Mouse (Mus musculus): ENCODE data around the gene Vps18. TPM values are rescaled to one million over a fixed set of nuclear protein-coding genes. Genes with fewer than 3 reads are reported as not detected.

The Vps18 gene
- total RNA-seq, 2 experiments from 2014 or later, result 34.0 to 34.3 TPM

- no peak for DNase-seq (ENCODE audit: low spot score in 2 of 2)
Measured at GRCm38 (mm10) chr2:119289014-119289416, 475 bp downstream of the Vps18 start.

DNA sequence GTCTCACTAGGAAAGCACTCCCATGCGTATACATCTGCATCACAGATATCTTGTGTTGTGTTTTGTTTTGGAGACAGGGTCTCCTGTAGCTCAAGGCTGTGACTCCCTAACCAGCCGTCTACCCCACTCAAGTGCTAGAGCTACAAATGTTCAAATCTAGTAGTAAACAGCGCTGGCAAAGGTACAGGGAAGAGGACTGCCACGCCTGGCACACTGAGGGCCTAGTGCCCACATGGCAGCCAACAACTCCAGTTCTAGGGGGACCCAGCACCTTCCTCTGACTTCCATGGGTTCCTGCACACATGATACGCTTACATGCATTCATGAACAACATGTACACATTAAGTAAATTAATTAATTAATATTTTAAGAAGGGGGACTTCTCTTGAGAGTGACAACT is 3.7 kb downstream of the Vps18 start:
- no peak for DNase-seq (ENCODE audit: low spot score in 2 of 2)

GRCm38 (mm10) chr2:119292852-119293251 is 4.3 kb downstream of the Vps18 start:
- no peak for DNase-seq (ENCODE audit: low spot score in 2 of 2)

DNA sequence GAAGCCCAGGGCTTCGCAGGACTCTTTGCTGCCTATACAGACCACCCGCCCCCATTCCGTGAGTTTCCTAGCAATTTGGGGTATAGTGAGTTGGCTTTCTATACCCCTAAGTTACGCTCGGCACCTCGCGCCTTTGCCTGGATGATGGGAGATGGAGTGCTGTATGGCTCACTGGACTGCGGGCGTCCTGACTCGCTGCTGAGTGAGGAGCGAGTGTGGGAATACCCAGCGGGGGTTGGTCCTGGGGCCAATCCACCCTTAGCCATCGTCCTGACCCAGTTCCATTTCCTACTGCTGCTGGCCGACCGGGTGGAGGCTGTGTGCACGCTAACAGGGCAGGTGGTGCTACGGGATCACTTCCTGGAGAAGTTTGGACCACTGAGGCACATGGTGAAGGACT is 4.8 kb downstream of the Vps18 start:
- DNase-seq (ENCODE audit: low spot score in 2 of 2), result no peak

DNA sequence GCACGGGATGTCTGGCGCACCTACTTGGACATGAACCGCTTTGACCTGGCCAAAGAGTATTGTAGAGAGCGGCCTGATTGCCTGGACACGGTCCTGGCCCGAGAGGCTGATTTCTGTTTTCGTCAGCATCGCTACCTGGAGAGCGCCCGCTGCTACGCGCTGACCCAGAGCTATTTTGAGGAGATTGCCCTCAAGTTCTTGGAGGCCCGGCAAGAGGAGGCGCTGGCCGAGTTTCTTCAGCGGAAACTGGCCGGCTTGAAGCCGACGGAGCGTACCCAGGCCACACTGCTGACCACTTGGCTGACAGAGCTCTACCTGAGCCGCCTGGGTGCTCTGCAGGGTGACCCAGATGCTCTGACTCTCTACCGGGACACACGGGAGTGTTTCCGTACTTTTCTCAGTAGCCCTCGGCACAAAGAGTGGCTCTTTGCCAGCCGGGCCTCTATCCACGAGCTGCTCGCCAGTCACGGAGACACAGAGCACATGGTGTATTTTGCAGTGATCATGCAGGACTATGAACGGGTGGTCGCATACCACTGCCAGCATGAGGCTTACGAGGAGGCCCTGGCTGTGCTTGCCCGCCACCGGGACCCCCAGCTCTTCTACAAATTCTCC is 5.3 kb downstream of the Vps18 start:
- DNase-seq (ENCODE audit: low spot score in 2 of 2), result no peak

GRCm38 (mm10) chr2:119294411-119294810 is 5.9 kb downstream of the Vps18 start:
- no peak for DNase-seq (ENCODE audit: low spot score in 2 of 2)

- DNase-seq (ENCODE audit: low spot score in 2 of 2), result no peak
Measured at GRCm38 (mm10) chr2:119296756-119297155, 8.2 kb downstream of the Vps18 start.

DNA sequence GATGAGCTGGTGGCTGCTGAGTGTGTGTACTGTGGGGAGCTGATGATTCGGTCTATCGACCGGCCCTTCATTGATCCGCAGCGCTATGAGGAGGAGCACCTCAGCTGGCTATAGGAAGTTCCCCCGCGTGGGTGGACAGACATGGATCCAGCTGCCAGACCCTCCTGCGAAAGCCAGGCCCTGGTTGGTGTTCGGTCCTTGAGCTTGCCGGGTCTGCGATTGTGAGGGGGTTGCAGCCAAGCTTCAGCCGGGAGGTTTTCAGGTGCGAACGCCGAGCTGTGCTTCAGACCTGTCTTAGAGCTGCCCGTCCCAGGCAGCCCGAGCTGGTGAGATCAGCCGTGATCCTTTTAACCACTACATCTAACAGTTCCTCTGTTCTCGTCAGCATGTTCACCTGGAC is 9.0 kb downstream of the Vps18 start:
- DNase-seq (ENCODE audit: low spot score in 2 of 2), result no peak

DNA sequence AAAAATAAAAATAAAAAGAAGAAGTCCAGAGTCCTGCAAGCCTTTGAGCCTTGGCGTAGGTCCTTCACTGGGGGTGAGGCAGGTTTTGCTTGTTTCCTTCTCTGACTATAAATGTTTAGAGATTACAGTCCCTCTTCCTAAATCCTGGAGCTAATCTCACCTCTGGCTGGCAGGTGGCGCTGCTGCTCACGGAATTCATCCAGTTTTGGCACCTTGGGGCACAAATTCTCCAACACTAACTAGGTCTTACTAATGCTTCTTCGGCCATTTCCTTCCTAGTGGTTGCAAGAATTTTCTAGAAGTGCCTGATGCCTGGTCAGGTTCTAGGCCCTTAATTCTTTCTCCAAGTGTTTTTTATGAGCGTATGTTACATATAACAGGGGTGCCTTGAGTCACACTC is 9.8 kb downstream of the Vps18 start:
- peak in 1 of 2 experiments; percentile 62 for DNase-seq (ENCODE audit: low spot score in 2 of 2)

DNA sequence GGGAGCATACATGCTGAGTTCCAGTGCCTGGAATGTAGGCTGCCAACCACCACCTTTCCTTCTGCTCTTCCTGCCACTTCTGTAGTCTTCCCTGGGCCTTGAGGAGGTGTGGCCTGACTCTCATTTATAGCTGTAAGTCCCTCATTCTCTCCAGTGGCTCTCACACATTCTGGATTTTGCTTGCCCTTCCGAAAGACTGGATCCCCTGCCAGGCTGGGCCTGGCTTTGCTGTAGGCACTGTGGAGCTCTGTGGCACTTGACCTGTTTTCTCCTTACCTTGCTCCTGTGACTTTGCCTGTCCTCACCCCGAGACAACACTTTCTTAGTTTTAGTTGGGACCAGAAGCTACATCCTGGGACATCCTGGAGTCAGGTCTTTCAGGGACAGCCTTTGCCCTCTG is 10.3 kb downstream of the Vps18 start:
- no peak for DNase-seq (ENCODE audit: low spot score in 2 of 2)

- DNase-seq (ENCODE audit: low spot score in 2 of 2), result no peak
Measured at GRCm38 (mm10) chr2:119299981-119300818, 11.7 kb downstream of the Vps18 start.

DNA sequence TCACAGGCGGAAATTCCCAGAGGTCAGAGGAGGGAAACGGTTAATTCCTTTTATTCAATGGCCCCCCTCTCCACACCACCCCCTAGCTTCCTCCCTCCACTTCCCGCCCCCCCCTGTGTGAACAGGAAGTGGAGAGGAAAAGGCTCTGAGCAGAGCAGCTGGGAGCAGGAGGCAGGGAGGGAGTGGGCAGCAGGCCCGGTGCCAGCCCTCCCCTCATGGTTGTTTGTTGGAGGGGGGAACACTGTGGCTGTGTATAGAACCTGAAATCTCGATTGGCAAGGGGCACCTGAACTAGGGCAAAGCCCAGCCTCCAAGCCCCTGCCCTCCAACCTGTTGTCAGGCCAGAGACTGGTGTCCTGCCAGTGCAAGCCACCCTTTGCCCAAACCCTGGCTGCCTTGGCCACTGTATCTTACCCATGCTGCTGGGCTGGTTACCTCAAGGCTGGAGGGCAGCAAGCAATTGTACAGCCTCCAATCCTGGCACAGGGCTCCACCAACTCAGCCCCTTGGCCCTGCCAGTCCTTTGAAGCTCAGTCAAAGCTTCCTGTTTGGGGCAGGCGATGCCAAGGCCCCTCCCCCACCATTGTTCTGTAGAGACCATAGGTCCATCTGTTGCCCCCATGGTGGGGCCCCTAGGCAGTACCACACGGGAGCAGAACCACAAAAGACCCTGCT is 12.4 kb downstream of the Vps18 start:
- peak; percentile 55 to 71 for DNase-seq (ENCODE audit: low spot score in 2 of 2)

DNA sequence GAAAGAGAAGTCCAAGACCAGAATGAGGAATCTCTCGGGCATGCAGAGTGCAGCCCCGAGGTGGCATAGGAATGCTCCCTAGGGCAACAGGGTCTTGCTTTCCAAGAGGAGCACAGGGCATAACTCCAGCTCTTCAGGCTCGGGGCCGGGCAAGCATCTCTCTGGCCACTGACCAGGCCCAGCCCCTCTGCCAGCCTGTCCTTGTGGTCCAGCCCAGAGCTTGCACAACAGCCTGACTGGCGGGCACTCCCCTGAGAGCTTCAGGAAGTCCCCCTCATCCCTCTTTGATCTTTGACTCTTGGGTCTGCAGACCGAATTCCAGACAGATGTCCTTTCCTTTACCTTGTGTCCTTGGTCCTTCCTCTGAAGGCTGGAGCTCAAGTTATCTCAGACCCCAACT is 14.3 kb downstream of the Vps18 start:
- no peak for DNase-seq (ENCODE audit: low spot score in 2 of 2)

DNA sequence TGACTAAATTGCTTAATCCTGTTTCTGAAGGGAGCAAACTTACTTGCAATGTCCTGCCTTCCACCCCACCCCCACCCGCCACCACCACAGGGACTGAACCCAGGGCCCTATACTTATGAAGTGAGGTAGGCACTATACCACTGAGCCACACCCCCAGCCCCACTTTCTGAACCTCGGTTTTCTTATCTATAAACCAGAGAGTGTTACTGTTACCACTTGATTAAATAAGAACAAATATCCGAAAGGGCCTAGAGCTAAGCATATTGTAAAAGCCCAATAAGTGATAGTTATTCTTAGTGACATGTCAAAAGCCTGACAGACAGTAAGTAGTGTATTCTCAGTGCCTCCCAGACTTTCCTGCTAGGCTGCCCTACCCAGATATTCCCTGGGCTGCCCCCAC is 15.9 kb downstream of the Vps18 start:
- DNase-seq (ENCODE audit: low spot score in 2 of 2), result no peak

- no peak for DNase-seq (ENCODE audit: low spot score in 2 of 2)
Measured at GRCm38 (mm10) chr2:119304798-119305208, 16.3 kb downstream of the Vps18 start.

- DNase-seq (ENCODE audit: low spot score in 2 of 2), result no peak
Measured at GRCm38 (mm10) chr2:119311544-119311943, 23.0 kb downstream of the Vps18 start.

- no peak for DNase-seq (ENCODE audit: low spot score in 2 of 2)
Measured at GRCm38 (mm10) chr2:119312380-119312958, 23.9 kb downstream of the Vps18 start.

DNA sequence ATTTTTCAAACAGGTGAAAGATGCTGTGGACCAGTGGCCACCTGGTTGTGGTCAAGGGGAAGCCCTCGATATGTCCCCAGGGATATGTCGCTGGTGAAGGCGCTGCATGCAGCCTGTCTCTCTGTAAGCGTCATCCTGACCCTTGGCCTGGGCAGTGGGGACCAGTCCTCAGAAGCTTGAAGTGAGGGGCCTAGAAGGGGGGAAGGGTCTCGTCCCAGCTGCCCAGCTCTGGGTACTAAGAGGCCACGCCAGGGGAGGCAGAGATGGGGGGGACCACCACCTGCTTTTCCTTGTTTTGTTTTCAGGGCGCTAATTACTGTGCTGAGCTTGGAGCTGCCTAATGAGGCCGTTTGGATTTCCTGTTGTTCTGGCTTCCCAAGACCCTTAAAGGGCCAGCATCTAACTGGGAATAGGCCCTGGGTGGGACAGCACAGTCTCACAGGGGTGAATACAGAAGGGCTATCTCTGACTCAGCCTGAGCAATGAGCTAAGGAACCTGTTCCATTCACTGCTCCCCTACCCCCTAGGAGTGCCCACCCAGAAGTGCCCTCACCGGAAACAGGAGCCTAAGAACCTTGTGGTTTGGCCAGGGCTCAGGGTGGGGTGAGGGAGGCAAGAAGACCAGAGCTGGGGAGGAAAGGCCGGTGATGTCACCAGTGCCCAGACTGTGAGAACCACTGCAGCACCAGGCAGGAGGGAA is 25.4 kb downstream of the Vps18 start:
- DNase-seq (ENCODE audit: low spot score in 2 of 2), result no peak

DNA sequence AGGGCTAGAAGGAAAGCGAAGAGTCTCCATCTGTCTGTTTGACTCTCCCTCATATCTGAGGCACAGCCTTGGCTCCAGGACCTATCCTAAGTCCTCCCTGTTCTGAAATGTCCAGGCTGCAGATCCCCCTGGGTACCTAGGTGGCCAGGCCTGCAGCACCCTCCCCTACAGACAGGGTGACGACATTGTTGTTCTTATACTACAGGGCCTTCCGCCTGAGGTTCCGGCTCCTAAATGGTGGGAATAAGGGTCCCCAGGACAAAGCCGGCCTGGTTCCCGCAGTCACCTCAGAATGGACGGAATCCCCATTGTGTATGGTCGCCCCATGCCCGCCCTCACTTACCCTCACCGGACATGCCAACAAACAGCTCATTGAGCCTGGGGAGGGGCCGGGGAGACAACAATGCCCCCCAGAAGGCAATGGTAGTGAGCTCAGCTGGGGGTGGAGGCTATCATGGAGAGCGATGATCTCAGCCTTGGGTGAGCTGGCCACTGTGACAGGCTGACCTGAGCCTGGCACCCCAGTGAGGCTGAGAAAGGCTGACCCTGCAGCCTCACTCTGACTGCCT is 26.3 kb downstream of the Vps18 start:
- no peak for DNase-seq (ENCODE audit: low spot score in 2 of 2)

DNA sequence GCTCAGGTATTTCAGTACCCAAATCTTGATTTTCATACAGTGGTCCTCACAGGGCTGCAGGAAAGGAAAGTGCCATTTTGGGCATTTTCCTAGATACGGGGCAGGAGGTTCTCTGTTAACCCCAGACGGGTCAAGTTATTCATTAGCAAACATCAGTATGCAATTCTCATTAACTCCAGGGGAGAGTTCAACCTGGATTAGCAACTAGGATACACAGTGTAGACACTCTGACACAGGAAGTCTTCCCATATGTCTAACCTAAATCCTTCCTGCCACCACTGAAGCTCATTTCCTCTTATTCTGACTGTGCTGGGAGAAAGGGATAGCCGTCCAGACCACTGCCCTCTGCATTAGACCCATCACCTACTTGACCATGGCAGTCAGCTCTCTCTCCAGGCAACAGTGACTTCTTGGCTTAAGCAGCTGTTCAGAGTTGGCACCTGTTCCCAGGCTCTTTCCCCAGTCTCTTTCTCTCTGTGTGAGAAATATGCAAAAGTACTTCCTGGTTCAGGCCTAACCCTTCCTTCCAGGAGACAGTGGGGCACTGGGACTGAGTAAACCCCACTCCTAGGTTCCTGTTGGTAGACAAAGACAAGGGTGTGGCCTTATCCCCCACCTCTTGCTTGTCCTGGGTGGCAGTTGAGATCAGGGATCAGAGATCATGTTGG is 29.6 kb downstream of the Vps18 start:
- DNase-seq (ENCODE audit: low spot score in 2 of 2), result no peak

All from layer of hippocampus, postnatal 14 days (tissue).